Mouse (Mus musculus) heart, postnatal 0 days (tissue): Measurements from ENCODE around the gene Tbxas1. TPM values are rescaled to one million over a fixed set of nuclear protein-coding genes. Genes with fewer than 3 reads are reported as not detected.

ENCODE experiments used
- ATAC-seq: fragments of 200-750 bp; cut with Nextera tagmentation; 2 replicates; pipeline ENCODE4 v1.8.0; 2017; ENCODE audit warnings: low read depth, moderate number of reproducible peaks, moderate library complexity; ENCODE audit not compliant: insufficient read depth
- DNase-seq: peaks from one replicate; pipeline ENCODE4 v3.0.0-alpha.2; 2016; ENCODE audit warnings: low spot score
- H3K27ac ChIP-seq: fragments of 300-500 bp; sonication (generic); 2 replicates; pipeline ENCODE4 v1.5.1; 2014; ENCODE audit warnings: low read depth, mild to moderate bottlenecking
- H3K27me3 ChIP-seq: fragments of 300-500 bp; sonication (generic); 2 replicates; pipeline ENCODE4 v1.6.1; 2014; ENCODE audit warnings: low read length, mixed read lengths; ENCODE audit not compliant: control insufficient read depth, insufficient read depth
- H3K36me3 ChIP-seq: fragments of 300-500 bp; sonication (generic); replicated peaks from 2 replicates; pipeline ENCODE4 v1.6.1; 2014; ENCODE audit warnings: low read length, mixed read lengths; ENCODE audit not compliant: control insufficient read depth, insufficient read depth
- H3K4me1 ChIP-seq: fragments of 300-500 bp; sonication (generic); 2 replicates; pipeline ENCODE4 v1.6.1; 2014; ENCODE audit warnings: antibody characterized with exemption; ENCODE audit not compliant: control insufficient read depth, insufficient read depth
- H3K4me2 ChIP-seq: fragments of 300-500 bp; sonication (generic); 2 replicates; pipeline ENCODE4 v1.6.1; 2014; ENCODE audit warnings: low read depth, mild to moderate bottlenecking, low read length, moderate library complexity
- H3K4me3 ChIP-seq: fragments of 300-500 bp; sonication (generic); 2 replicates; pipeline ENCODE4 v1.5.1; 2014; ENCODE audit warnings: low read depth, low read length
- H3K9ac ChIP-seq: fragments of 300-500 bp; sonication (generic); replicated peaks from 2 replicates; pipeline ENCODE4 v1.6.1; 2014; ENCODE audit warnings: low read depth, low read length, mixed read lengths
- H3K9me3 ChIP-seq: fragments of 300-500 bp; sonication (generic); replicated peaks from 2 replicates; pipeline ENCODE4 v1.6.1; 2016; ENCODE audit warnings: low read length; ENCODE audit not compliant: control insufficient read depth
- CTCF ChIP-seq: IDR thresholded peaks from 2 replicates; pipeline ENCODE4 v1.5.1; 2016; ENCODE audit warnings: antibody characterized with exemption, control low read depth, low read depth
- EP300 ChIP-seq: IDR thresholded peaks from 2 replicates; pipeline ENCODE4 v1.6.1; 2016; ENCODE audit warnings: antibody characterized with exemption, low read depth
- WGBS: fragments of 180-500 bp; shearing (Covaris S2); extraction: QIAGEN DNeasy Blood & Tissue Kit; methylation state at CpG from one replicate; pipeline ENCODE4 v1.1.7; 2014; 5-methylcytosine and 5-hydroxymethylcytosine counted together
- polyA plus RNA-seq: library from polyadenylated mRNA; unstranded; fragments of >200 nt; fragmentation: Nextera tagmentation; extraction: Ambion mirVana; gene quantifications from 2 replicates; pipeline ENCODE4 v1.2.1, GENCODE M21; 2015
- total RNA-seq: library from RNA; depleted of rRNA; stranded (reverse); fragments of >200 nt; gene quantifications from 2 replicates; pipeline ENCODE4 v1.2.3, GENCODE M21; 2014; ENCODE audit warnings: low replicate concordance

Gene Tbxas1
- total and polyA plus RNA-seq, 2 experiments from 2014 or later: 0.64 to 1.6 TPM

GRCm38 (mm10) chr6:39072664-39073063 is 197.5 kb downstream of the Tbxas1 start:
- TF ChIP-seq CTCF (no peak), EP300 (no peak)
- H3K27ac ChIP-seq: no peak overlapping the region
- H3K9me3 ChIP-seq: no peaks in the 10 kb centered on the region
- ATAC-seq (no peak), DNase-seq (no peak)
- no peak overlapping the region for H3K4me3 ChIP-seq
- H3K4me1 ChIP-seq: no peaks in the 10 kb centered on the region
- H3K9ac ChIP-seq: no peak overlapping the region
- H3K27me3 ChIP-seq: no peaks in the 10 kb centered on the region
- WGBS: 55% methylated on average over 5 of the region's 5 CpGs
- no peak overlapping the region for H3K4me2 ChIP-seq
- no peaks in the 10 kb centered on the region for H3K36me3 ChIP-seq

DNA sequence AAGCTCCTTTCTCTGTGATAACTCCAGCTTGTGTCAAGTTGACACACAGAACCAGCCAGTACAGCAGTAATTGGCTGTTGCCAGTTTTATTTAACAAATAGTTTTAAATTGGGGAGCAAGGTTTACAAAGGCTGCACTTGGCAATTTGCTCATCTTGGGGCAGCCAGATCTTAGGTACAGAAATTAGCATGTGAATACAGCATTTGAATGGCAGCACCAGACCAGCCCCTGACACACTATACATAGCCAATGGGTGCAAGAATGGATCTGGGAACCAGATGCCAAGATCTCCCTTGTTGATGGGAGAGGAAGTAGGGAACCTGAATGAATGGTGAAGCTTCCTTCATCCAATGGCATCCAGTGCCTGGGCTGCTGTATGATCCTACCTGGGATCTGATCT is 199.0 kb downstream of the Tbxas1 start:
- Histone ChIP-seq H3K4me2 (no peak overlapping the region), H3K27ac (no peak overlapping the region), H3K9me3 (no peaks in the 10 kb centered on the region), H3K4me1 (no peaks in the 10 kb centered on the region), H3K9ac (no peak overlapping the region), H3K4me3 (no peak overlapping the region), H3K27me3 (no peaks in the 10 kb centered on the region), H3K36me3 (no peaks in the 10 kb centered on the region)
- TF ChIP-seq EP300 (no peak), CTCF (no peak)
- no peak for ATAC-seq
- no peak for DNase-seq

- Histone ChIP-seq H3K4me1 (no peaks in the 10 kb centered on the region), H3K36me3 (no peaks in the 10 kb centered on the region), H3K4me2 (no peak overlapping the region), H3K27ac (no peak overlapping the region), H3K9me3 (no peaks in the 10 kb centered on the region), H3K27me3 (no peaks in the 10 kb centered on the region), H3K4me3 (no peak overlapping the region), H3K9ac (no peak overlapping the region)
- TF ChIP-seq CTCF: no peak
- TF ChIP-seq EP300: no peak
- no peak for DNase-seq
- ATAC-seq: no peak
These were observed 201.3 kb downstream of the Tbxas1 start for GRCm38 (mm10) chr6:39076498-39076897.

GRCm38 (mm10) chr6:39104631-39105030 is 229.4 kb downstream of the Tbxas1 start:
- Histone ChIP-seq H3K36me3 (peaks cover 44% of the 10 kb centered on the region), H3K27ac (no peak overlapping the region), H3K27me3 (no peaks in the 10 kb centered on the region), H3K4me3 (no peak overlapping the region), H3K4me2 (no peak overlapping the region), H3K9me3 (no peaks in the 10 kb centered on the region), H3K9ac (no peak overlapping the region), H3K4me1 (no peaks in the 10 kb centered on the region)
- TF ChIP-seq CTCF (no peak), EP300 (no peak)
- 82% methylated on average over 4 of the region's 4 CpGs for WGBS
- DNase-seq (no peak), ATAC-seq (no peak)

DNA sequence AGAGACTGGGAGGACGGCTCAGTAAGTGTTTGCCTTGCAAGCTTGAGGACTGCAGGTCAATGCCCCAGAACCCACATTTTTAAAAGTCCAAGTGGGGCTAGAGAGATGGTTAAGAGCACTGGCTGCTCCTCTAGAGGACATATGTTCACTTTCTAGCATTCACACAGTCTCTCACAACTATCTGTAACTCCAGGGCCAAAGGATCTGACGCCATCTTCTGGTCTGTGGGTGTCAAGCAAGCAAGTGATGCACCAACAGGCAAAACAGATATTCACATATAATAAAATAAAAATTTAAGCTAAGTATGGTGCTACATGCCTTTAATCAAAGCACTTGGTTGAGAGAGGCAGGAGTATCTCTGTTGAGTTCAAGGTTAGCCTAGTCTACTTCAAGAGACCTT is 231.6 kb downstream of the Tbxas1 start:
- H3K4me3 ChIP-seq: no peak overlapping the region
- no peaks in the 10 kb centered on the region for H3K27me3 ChIP-seq
- H3K36me3 ChIP-seq: peaks cover 48% of the 10 kb centered on the region
- no peak overlapping the region for H3K4me2 ChIP-seq
- DNase-seq (no peak), ATAC-seq (no peak)
- no peaks in the 10 kb centered on the region for H3K4me1 ChIP-seq
- TF ChIP-seq CTCF (no peak), EP300 (no peak)
- WGBS: 69% methylated on average over 2 of the region's 2 CpGs
- H3K9ac ChIP-seq: no peak overlapping the region
- H3K27ac ChIP-seq: no peak overlapping the region
- no peaks in the 10 kb centered on the region for H3K9me3 ChIP-seq

- H3K4me2 ChIP-seq: no peak overlapping the region
- 83% methylated on average over 3 of the region's 3 CpGs for WGBS
- no peak overlapping the region for H3K4me3 ChIP-seq
- peaks cover 27% of the 10 kb centered on the region for H3K36me3 ChIP-seq
- H3K27me3 ChIP-seq: no peaks in the 10 kb centered on the region
- H3K9ac ChIP-seq: no peak overlapping the region
- ATAC-seq (no peak), DNase-seq (no peak)
- no peak overlapping the region for H3K27ac ChIP-seq
- H3K9me3 ChIP-seq: no peaks in the 10 kb centered on the region
- H3K4me1 ChIP-seq: peaks cover 8% of the 10 kb centered on the region; the same call in 1 of the 2 replicates
- TF ChIP-seq CTCF: no peak
- TF ChIP-seq EP300: no peak
These were observed 237.5 kb downstream of the Tbxas1 start for GRCm38 (mm10) chr6:39112701-39113100.
